Mouse (Mus musculus) ES-E14 (cell line): ENCODE measurements around the gene AW551984. TPM values are rescaled to one million over a fixed set of nuclear protein-coding genes. Genes with fewer than 3 reads are reported as not detected.

Experiments used
- DNase-seq: peaks from one replicate; pipeline ENCODE4 v3.0.0-alpha.2; 2013; ENCODE audit warnings: low read depth, low spot score
- H3K27ac ChIP-seq: 2 replicates; pipeline ENCODE4 v1.5.1; 2012; ENCODE audit warnings: low read depth, mild to moderate bottlenecking, low read length, moderate library complexity, mixed read lengths; ENCODE audit not compliant: poor library complexity, insufficient read depth, severe bottlenecking
- H3K36me3 ChIP-seq: 2 replicates; pipeline ENCODE4 v1.6.1; 2012; ENCODE audit warnings: mild to moderate bottlenecking, low read length, moderate library complexity, mixed read lengths; ENCODE audit not compliant: control insufficient read depth, poor library complexity, insufficient read depth, severe bottlenecking
- H3K4me1 ChIP-seq, 2 experiments: fragments of 150-350 bp in 1 of 2; sonication (generic) in 1 of 2; 2 replicates each; pipeline ENCODE4 v1.6.1; 2012; ENCODE audit warnings: low read length in 2 of 2, mild to moderate bottlenecking in 1 of 2, mixed read lengths in 1 of 2; ENCODE audit not compliant: control insufficient read depth in 2 of 2, insufficient read depth in 2 of 2, poor library complexity in 1 of 2
- H3K4me3 ChIP-seq, 2 experiments: fragments of 150-350 bp in 1 of 2; sonication (generic) in 1 of 2; 2 replicates each; pipeline ENCODE4 v1.5.1; 2012; ENCODE audit warnings: low read length in 2 of 2, low read depth in 1 of 2, mild to moderate bottlenecking in 1 of 2, mixed read lengths in 1 of 2; ENCODE audit not compliant: insufficient read depth in 1 of 2, poor library complexity in 1 of 2, severe bottlenecking in 1 of 2
- H3K9ac ChIP-seq: 2 replicates; pipeline ENCODE4 v1.6.1; 2012; ENCODE audit warnings: low read depth, mild to moderate bottlenecking, low read length, mixed read lengths; ENCODE audit not compliant: poor library complexity, insufficient read depth, severe bottlenecking
- H3K9me3 ChIP-seq: fragments of 150-350 bp; sonication (generic); 2 replicates; pipeline ENCODE4 v1.6.1; 2012; ENCODE audit warnings: low read depth, mild to moderate bottlenecking, low read length; ENCODE audit not compliant: control insufficient read depth, insufficient read depth
- CHD2 ChIP-seq: IDR thresholded peaks from 2 replicates; pipeline ENCODE4 v1.6.1; 2014; ENCODE audit warnings: mild to moderate bottlenecking, low read depth, low read length, inconsistent platforms
- HCFC1 ChIP-seq: IDR thresholded peaks from 2 replicates; pipeline ENCODE4 v1.6.1; 2012; ENCODE audit warnings: low read length, inconsistent platforms, borderline replicate concordance; ENCODE audit not compliant: insufficient read depth
- MAFK ChIP-seq: IDR thresholded peaks from 2 replicates; pipeline ENCODE4 v1.6.1; 2014; ENCODE audit warnings: mild to moderate bottlenecking, low read depth, low read length, inconsistent platforms; ENCODE audit not compliant: insufficient read depth
- ZC3H11A ChIP-seq: IDR thresholded peaks from 2 replicates; pipeline ENCODE4 v1.6.1; 2012; ENCODE audit warnings: low read depth, mild to moderate bottlenecking, inconsistent platforms, low read length, borderline replicate concordance
- ZNF384 ChIP-seq: IDR thresholded peaks from 2 replicates; pipeline ENCODE4 v1.6.1; 2012; ENCODE audit warnings: low read depth, low read length, inconsistent platforms
- in situ Hi-C, 2 experiments: fragments of 600-800 bp; cut with MboI; formaldehyde crosslinking; loops; one replicate each; pipeline ENCODE4 v1.15.1; 2025; ENCODE audit warnings: low sequenced_read_pairs in 2 of 2, inconsistent platforms in 1 of 2; ENCODE audit not compliant: unreplicated experiment in 2 of 2
- total RNA-seq: library from RNA; depleted of rRNA; stranded (reverse); fragments of 300-350 nt; gene quantifications from 2 replicates; pipeline ENCODE4 v1.2.3, GENCODE M21; 2012; rRNA removed

The AW551984 gene
- total RNA-seq, 1 experiment: 2.0 TPM

DNA sequence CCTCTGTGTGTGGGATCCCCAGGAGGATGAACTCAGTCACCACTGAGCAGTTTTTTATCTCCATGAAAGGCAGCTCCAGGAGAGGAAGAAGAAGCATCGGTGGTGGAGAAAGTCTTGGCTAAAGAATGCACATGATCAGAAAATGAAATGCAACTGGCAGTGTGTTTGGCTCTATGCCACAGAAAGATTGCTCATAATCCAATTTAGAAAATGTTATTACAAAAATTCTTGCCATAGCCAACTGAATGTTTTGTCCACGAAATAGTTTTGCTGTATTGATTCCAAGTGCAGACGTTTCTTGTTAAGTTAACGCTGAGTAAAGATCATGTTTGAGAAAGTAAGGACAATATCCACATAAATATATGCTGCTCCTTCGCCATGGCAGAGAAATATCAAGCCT is 53.4 kb downstream of the AW551984 start:
- no peaks in the 10 kb centered on the region for H3K9me3 ChIP-seq
- no peak overlapping the region for H3K4me3 ChIP-seq
- TF ChIP-seq CHD2: no peak
- TF ChIP-seq HCFC1: no peak
- no peak for TF ChIP-seq ZNF384
- no peak for TF ChIP-seq ZC3H11A
- TF ChIP-seq MAFK: no peak
- H3K4me1 ChIP-seq: no peaks in the 10 kb centered on the region
- H3K36me3 ChIP-seq: no peaks in the 10 kb centered on the region
- H3K9ac ChIP-seq: no peak overlapping the region
- DNase-seq: no peak
- in situ Hi-C loops: no loop called here
- no peak overlapping the region for H3K27ac ChIP-seq

Other genes starting within 250 kb of the AW551984 start
- not detected in 2 replicates for gene Olfr951, start 217.0 kb downstream of the AW551984 start, total RNA-seq
- not detected in 2 replicates for gene Olfr952, start 177.3 kb downstream of the AW551984 start, total RNA-seq
- not detected in 2 replicates for gene Olfr954, start 147.7 kb downstream of the AW551984 start, total RNA-seq
- not detected in 2 replicates for gene Olfr955, start 132.5 kb downstream of the AW551984 start, total RNA-seq
- gene Olfr44, start 110.4 kb downstream of the AW551984 start, total RNA-seq: not detected in 2 replicates
- not detected in 2 replicates for gene Olfr957, start 88.6 kb downstream of the AW551984 start, total RNA-seq
- gene Olfr958, start 50.3 kb downstream of the AW551984 start, total RNA-seq: not detected in 2 replicates
- not detected in 2 replicates for gene Olfr959, start 28.8 kb downstream of the AW551984 start, total RNA-seq
- not detected in 2 replicates for gene Olfr148, start 6.3 kb upstream of the AW551984 start, total RNA-seq
- not detected in 2 replicates for gene Olfr960, start 17.0 kb upstream of the AW551984 start, total RNA-seq
- not detected in 2 replicates for gene Olfr961, start 40.7 kb upstream of the AW551984 start, total RNA-seq
- gene Olfr963, start 62.8 kb upstream of the AW551984 start, total RNA-seq: not detected in 2 replicates
- not detected in 2 replicates for gene Olfr149, start 102.7 kb upstream of the AW551984 start, total RNA-seq
- gene Olfr965, start 107.0 kb upstream of the AW551984 start, total RNA-seq: not detected in 2 replicates
- not detected in 2 replicates for gene Olfr150, start 126.6 kb upstream of the AW551984 start, total RNA-seq
- gene Olfr967, start 141.8 kb upstream of the AW551984 start, total RNA-seq: not detected in 2 replicates
- 0.05 TPM in 1 of 2 replicates, not detected in the other for gene Olfr968, start 178.8 kb upstream of the AW551984 start, total RNA-seq
- gene Olfr969, start 186.5 kb upstream of the AW551984 start, total RNA-seq: not detected in 2 replicates
- gene Olfr970, start 204.5 kb upstream of the AW551984 start, total RNA-seq: not detected in 2 replicates
- not detected in 2 replicates for gene Olfr971, start 232.5 kb upstream of the AW551984 start, total RNA-seq